Mouse (Mus musculus): ENCODE measurements around the gene Cabp1. TPM values are rescaled to one million over a fixed set of nuclear protein-coding genes. Genes with fewer than 3 reads are reported as not detected.

Gene Cabp1
- total and polyA plus RNA-seq, 3 experiments, result 0.27 TPM; not detected in 2

DNA sequence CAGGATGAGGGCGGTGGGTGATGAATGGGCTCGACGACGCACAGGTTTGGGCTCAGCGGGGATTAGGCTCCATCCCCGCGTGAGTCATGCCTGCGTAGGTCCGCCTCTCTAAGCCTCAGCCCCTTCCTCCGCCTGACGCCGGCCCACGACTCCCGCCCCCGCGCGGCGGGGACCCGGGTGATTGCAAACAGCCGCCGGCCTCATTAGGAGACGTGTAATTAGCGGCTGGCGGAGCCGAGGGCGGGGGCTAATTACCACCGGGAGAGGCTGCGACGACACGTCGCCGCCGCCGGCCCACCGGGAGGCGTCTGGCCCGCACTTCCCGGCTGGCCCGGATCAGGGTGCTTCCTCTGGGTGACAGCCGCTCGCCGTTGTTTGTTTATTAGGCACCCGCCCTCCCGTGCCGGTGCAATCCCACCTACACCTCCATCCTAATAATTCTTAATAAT lies 41.2 kb upstream of the Cabp1 start:
- DNase-seq (ENCODE audit: low spot score) (no peak), ATAC-seq (ENCODE audit: extremely low read depth, insufficient number of reproducible peaks, low FRiP score, poor library complexity, severe bottlenecking) (no peak)
- H3K27me3 ChIP-seq (ENCODE audit: insufficient read depth, low read length), result peaks cover 32% of the 10 kb centered on the region

DNA sequence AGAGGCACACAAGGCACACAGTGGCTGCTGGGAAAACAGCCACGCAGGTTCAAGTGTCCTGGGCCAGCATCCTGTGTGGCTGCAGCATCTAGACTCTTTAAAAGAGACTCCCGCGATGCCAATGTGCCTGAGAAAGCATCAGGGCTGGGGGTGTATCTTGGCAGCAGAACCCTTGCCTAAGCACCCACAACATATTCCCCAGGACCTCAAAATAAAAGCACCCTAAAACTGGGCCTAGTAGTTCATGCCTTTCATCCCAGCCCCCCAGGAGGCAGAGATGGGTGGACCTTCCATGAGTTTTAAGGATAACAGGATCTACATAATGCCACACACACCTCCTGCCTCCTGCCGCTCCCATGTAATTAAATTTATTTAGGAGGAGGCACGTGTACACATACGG lies 40.3 kb upstream of the Cabp1 start:
- 0 out of 2 replicates have a peak, but pooled peaks cover 3% of the 10 kb centered on the region for H3K9me3 ChIP-seq (replicated peaks)
- no peak for TF ChIP-seq TAL1 (conservative IDR thresholded peaks at IDR 0.05; ENCODE audit: low read depth, low read length)
- TF ChIP-seq GATA1 (IDR thresholded peaks at IDR 0.05; ENCODE audit: borderline replicate concordance, low read length), result no peak
- TF ChIP-seq GATA2 (IDR thresholded peaks at IDR 0.05; ENCODE audit: borderline replicate concordance, low read depth, low read length), result no peak
- no peak for TF ChIP-seq POLR2AphosphoS5 (IDR thresholded peaks at IDR 0.05; ENCODE audit: insufficient replicate concordance, low read depth, low read length)
- no peak for TF ChIP-seq CTCF (IDR thresholded peaks at IDR 0.05; ENCODE audit: low read depth, low read length)
- H3K36me3 ChIP-seq (replicated peaks), result peaks cover 3% of the 10 kb centered on the region
- peaks cover 32% of the 10 kb centered on the region for H3K27me3 ChIP-seq (ENCODE audit: insufficient read depth, low read length)
- DNase-seq (ENCODE audit: low spot score) (no peak), ATAC-seq (ENCODE audit: extremely low read depth, insufficient number of reproducible peaks, low FRiP score, poor library complexity, severe bottlenecking) (no peak)
- H3K4me1 ChIP-seq (ENCODE audit: insufficient read depth, low read depth, low read length), result peaks cover 39% of the 10 kb centered on the region
- no peak overlapping the region for H3K4me3 ChIP-seq (ENCODE audit: low read depth, low read length)

More for the DNA sequence above, 41.2 kb upstream of the Cabp1 start:
- H3K4me1 ChIP-seq (ENCODE audit: insufficient read depth, low read depth, low read length), result peaks cover 39% of the 10 kb centered on the region
- 0 out of 2 replicates have a peak, but pooled peaks cover 3% of the 10 kb centered on the region for H3K9me3 ChIP-seq (replicated peaks)
- H3K36me3 ChIP-seq (replicated peaks), result peaks cover 10% of the 10 kb centered on the region
- peak overlapping the region; percentile 47; the same call in 1 of the 2 replicates for H3K4me3 ChIP-seq (ENCODE audit: low read depth, low read length)
- TF ChIP-seq POLR2AphosphoS5 (IDR thresholded peaks at IDR 0.05; ENCODE audit: insufficient replicate concordance, low read depth, low read length) (no peak), TAL1 (conservative IDR thresholded peaks at IDR 0.05; ENCODE audit: low read depth, low read length) (no peak), GATA1 (IDR thresholded peaks at IDR 0.05; ENCODE audit: borderline replicate concordance, low read length) (no peak)

GRCm38 (mm10) chr5:115233031-115233780 lies 39.0 kb upstream of the Cabp1 start:
- DNase-seq (ENCODE audit: low spot score) (no peak), ATAC-seq (ENCODE audit: extremely low read depth, insufficient number of reproducible peaks, low FRiP score, poor library complexity, severe bottlenecking) (no peak)
- 0 out of 2 replicates have a peak, but pooled peaks cover 3% of the 10 kb centered on the region for H3K9me3 ChIP-seq (replicated peaks)
- H3K4me1 ChIP-seq (ENCODE audit: insufficient read depth, low read depth, low read length), result peaks cover 29% of the 10 kb centered on the region
- TF ChIP-seq CTCF (IDR thresholded peaks at IDR 0.05; ENCODE audit: low read depth, low read length), result no peak
- no peak for TF ChIP-seq POLR2AphosphoS5 (IDR thresholded peaks at IDR 0.05; ENCODE audit: insufficient replicate concordance, low read depth, low read length)
- TF ChIP-seq GATA2 (IDR thresholded peaks at IDR 0.05; ENCODE audit: borderline replicate concordance, low read depth, low read length), result no peak
- no peak for TF ChIP-seq TAL1 (conservative IDR thresholded peaks at IDR 0.05; ENCODE audit: low read depth, low read length)
- TF ChIP-seq GATA1 (IDR thresholded peaks at IDR 0.05; ENCODE audit: borderline replicate concordance, low read length), result no peak
- H3K27me3 ChIP-seq (ENCODE audit: insufficient read depth, low read length), result peaks cover 32% of the 10 kb centered on the region
- no peaks in the 10 kb centered on the region for H3K36me3 ChIP-seq (replicated peaks)
- no peak overlapping the region for H3K4me3 ChIP-seq (ENCODE audit: low read depth, low read length)

DNA sequence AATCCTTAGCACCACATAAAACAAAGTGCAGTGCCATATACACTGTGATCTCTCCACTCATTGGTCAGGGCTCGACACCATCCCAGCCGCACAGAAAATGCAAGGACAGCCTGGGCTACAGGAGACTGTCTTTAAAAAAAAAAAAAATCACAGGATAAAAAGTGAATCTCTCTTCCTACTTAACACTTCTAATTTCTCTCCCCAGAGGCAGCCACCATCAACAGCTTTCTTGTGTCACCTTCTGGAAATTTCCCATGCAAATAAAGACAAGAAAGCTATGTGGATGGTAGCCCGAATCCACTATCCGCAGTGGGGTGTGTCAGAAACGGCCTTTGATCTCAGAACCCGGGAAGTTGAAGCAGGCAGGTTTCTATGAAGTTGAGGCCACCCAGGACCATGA lies 38.3 kb upstream of the Cabp1 start:
- no peaks in the 10 kb centered on the region for H3K36me3 ChIP-seq (replicated peaks)
- H3K4me1 ChIP-seq (ENCODE audit: insufficient read depth, low read depth, low read length), result peaks cover 22% of the 10 kb centered on the region
- no peak overlapping the region for H3K4me3 ChIP-seq (ENCODE audit: low read depth, low read length)
- ATAC-seq (ENCODE audit: extremely low read depth, insufficient number of reproducible peaks, low FRiP score, poor library complexity, severe bottlenecking) (no peak), DNase-seq (ENCODE audit: low spot score) (no peak)
- peaks cover 38% of the 10 kb centered on the region for H3K27me3 ChIP-seq (ENCODE audit: insufficient read depth, low read length)
- TF ChIP-seq GATA2 (IDR thresholded peaks at IDR 0.05; ENCODE audit: borderline replicate concordance, low read depth, low read length) (no peak), POLR2AphosphoS5 (IDR thresholded peaks at IDR 0.05; ENCODE audit: insufficient replicate concordance, low read depth, low read length) (no peak), TAL1 (conservative IDR thresholded peaks at IDR 0.05; ENCODE audit: low read depth, low read length) (no peak), CTCF (IDR thresholded peaks at IDR 0.05; ENCODE audit: low read depth, low read length) (no peak), GATA1 (IDR thresholded peaks at IDR 0.05; ENCODE audit: borderline replicate concordance, low read length) (no peak)
- H3K9me3 ChIP-seq (replicated peaks), result 0 out of 2 replicates have a peak, but pooled peaks cover 3% of the 10 kb centered on the region

DNA sequence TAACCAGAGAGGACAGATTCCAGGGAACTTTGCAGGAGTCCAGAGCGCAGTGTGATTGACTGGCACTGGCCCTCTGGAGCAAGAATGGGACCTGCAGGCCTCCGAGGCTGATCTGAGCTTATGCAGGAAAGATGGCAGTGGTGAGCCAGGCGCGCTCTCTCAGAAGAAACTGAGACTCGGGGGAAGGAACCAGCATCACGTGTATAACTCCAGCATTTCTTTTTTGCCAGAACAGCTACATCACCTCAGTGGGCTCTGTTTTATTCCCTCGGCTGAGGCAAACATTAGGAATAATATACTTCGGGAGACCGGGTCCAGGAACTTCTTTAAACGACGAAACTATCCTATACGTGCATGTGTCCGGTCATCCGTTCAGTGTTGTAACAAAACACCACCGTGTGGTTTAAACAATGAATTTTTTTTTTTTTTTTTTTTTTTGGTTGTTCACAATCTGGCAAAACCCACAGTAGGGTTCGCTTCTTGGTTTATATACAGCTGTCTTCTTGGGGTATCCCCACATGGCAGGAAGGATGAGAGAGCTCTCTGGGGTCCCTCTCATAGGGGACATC lies 37.5 kb upstream of the Cabp1 start:
- Histone ChIP-seq H3K4me1 (ENCODE audit: insufficient read depth, low read depth, low read length) (peaks cover 20% of the 10 kb centered on the region), H3K27me3 (ENCODE audit: insufficient read depth, low read length) (peaks cover 41% of the 10 kb centered on the region), H3K36me3 (replicated peaks) (no peaks in the 10 kb centered on the region), H3K9me3 (replicated peaks) (0 out of 2 replicates have a peak, but pooled peaks cover 3% of the 10 kb centered on the region), H3K4me3 (ENCODE audit: low read depth, low read length) (no peak overlapping the region)
- TF ChIP-seq GATA2 (IDR thresholded peaks at IDR 0.05; ENCODE audit: borderline replicate concordance, low read depth, low read length) (no peak), TAL1 (conservative IDR thresholded peaks at IDR 0.05; ENCODE audit: low read depth, low read length) (no peak), POLR2AphosphoS5 (IDR thresholded peaks at IDR 0.05; ENCODE audit: insufficient replicate concordance, low read depth, low read length) (no peak), CTCF (IDR thresholded peaks at IDR 0.05; ENCODE audit: low read depth, low read length) (no peak), GATA1 (IDR thresholded peaks at IDR 0.05; ENCODE audit: borderline replicate concordance, low read length) (no peak)
- DNase-seq (ENCODE audit: low spot score) (no peak), ATAC-seq (ENCODE audit: extremely low read depth, insufficient number of reproducible peaks, low FRiP score, poor library complexity, severe bottlenecking) (no peak)

GRCm38 (mm10) chr5:115230830-115231551 lies 36.8 kb upstream of the Cabp1 start:
- TF ChIP-seq POLR2AphosphoS5 (IDR thresholded peaks at IDR 0.05; ENCODE audit: insufficient replicate concordance, low read depth, low read length), result no peak
- no peak for TF ChIP-seq GATA1 (IDR thresholded peaks at IDR 0.05; ENCODE audit: borderline replicate concordance, low read length)
- TF ChIP-seq GATA2 (IDR thresholded peaks at IDR 0.05; ENCODE audit: borderline replicate concordance, low read depth, low read length), result no peak
- TF ChIP-seq CTCF (IDR thresholded peaks at IDR 0.05; ENCODE audit: low read depth, low read length), result no peak
- no peak for TF ChIP-seq TAL1 (conservative IDR thresholded peaks at IDR 0.05; ENCODE audit: low read depth, low read length)
- Histone ChIP-seq H3K4me1 (ENCODE audit: insufficient read depth, low read depth, low read length) (peaks cover 20% of the 10 kb centered on the region), H3K36me3 (replicated peaks) (no peaks in the 10 kb centered on the region), H3K9me3 (replicated peaks) (0 out of 2 replicates have a peak, but pooled peaks cover 3% of the 10 kb centered on the region), H3K4me3 (ENCODE audit: low read depth, low read length) (no peak overlapping the region), H3K27me3 (ENCODE audit: insufficient read depth, low read length) (peaks cover 43% of the 10 kb centered on the region)
- no peak for DNase-seq (ENCODE audit: low spot score)
- ATAC-seq (ENCODE audit: extremely low read depth, insufficient number of reproducible peaks, low FRiP score, poor library complexity, severe bottlenecking), result no peak
